Mouse (Mus musculus) gastrocnemius, postnatal 4 days (tissue): ENCODE data around the gene Gm13695. TPM values are rescaled to one million over a fixed set of nuclear protein-coding genes. Genes with fewer than 3 reads are reported as not detected.

ENCODE experiments used
- total RNA-seq, 2 experiments: library from RNA; stranded (reverse); gene quantifications; 2 replicates each; pipeline ENCODE4 v1.2.3; 2021

The Gm13695 gene
- total RNA-seq, 2 experiments from 2014 or later = not detected

Other genes starting within 250 kb of the Gm13695 start
- gene Itgav, start 242.9 kb upstream of the Gm13695 start, total RNA-seq = 10 to 100 TPM; 69.8 to 73.2 TPM
- gene Fam171b, start 154.7 kb upstream of the Gm13695 start, total RNA-seq = 1 to 10 TPM; 7.3 to 9.3 TPM
- not detected for gene Zswim2, start 26.1 kb upstream of the Gm13695 start, total RNA-seq
- gene Gm13698, start 11.6 kb upstream of the Gm13695 start, total RNA-seq = 1 to 10 TPM; 1.2 to 1.5 TPM
- 1 to 10 TPM; 1.2 to 1.5 TPM for gene Gm13693, start 5.8 kb upstream of the Gm13695 start, total RNA-seq
- gene Gm13696, start 5.8 kb downstream of the Gm13695 start, total RNA-seq = 1 to 10 TPM; 1.2 to 1.5 TPM
- gene Gm13694, start 11.6 kb downstream of the Gm13695 start, total RNA-seq = 1 to 10 TPM; 1.2 to 1.5 TPM
- 1 to 10 TPM; 1.2 to 1.5 TPM for gene Gm13697, start 17.4 kb downstream of the Gm13695 start, total RNA-seq
- gene Gm13691, start 23.2 kb downstream of the Gm13695 start, total RNA-seq = 1 to 10 TPM; 1.2 to 1.5 TPM